Mouse (Mus musculus): ENCODE measurements around the gene Snrnp27. TPM values are rescaled to one million over a fixed set of nuclear protein-coding genes. Genes with fewer than 3 reads are reported as not detected.

Snrnp27 gene
- polyA plus RNA-seq, 1 experiment: 4.5 TPM

- TF ChIP-seq POLR2A (IDR thresholded peaks at IDR 0.05; ENCODE audit: low read depth, low read length) (no peak), CTCF (IDR thresholded peaks at IDR 0.05; ENCODE audit: extremely low read depth, insufficient read depth, insufficient read length, insufficient replicate concordance) (no peak)
- Histone ChIP-seq H3K27ac (ENCODE audit: insufficient read depth, low read length) (peak overlapping the region; percentile 36; the same call in 1 of the 2 replicates), H3K4me3 (ENCODE audit: extremely low read depth, insufficient read depth, insufficient read length) (no peak overlapping the region), H3K27me3 (ENCODE audit: control insufficient read depth, insufficient read depth, low read length) (no peaks in the 10 kb centered on the region), H3K36me3 (ENCODE audit: control insufficient read depth, insufficient read depth, low read length) (no peaks in the 10 kb centered on the region), H3K4me1 (ENCODE audit: control insufficient read depth, insufficient read depth, insufficient read length) (no peaks in the 10 kb centered on the region)
- DNase-seq (ENCODE audit: low read depth in 1 of 2, low spot score in 2 of 2): no peak
- 72% methylated on average over 18 of the region's 18 CpGs for WGBS
These were observed 44.9 kb downstream of the Snrnp27 start for GRCm38 (mm10) chr6:86639180-86640160.

DNA sequence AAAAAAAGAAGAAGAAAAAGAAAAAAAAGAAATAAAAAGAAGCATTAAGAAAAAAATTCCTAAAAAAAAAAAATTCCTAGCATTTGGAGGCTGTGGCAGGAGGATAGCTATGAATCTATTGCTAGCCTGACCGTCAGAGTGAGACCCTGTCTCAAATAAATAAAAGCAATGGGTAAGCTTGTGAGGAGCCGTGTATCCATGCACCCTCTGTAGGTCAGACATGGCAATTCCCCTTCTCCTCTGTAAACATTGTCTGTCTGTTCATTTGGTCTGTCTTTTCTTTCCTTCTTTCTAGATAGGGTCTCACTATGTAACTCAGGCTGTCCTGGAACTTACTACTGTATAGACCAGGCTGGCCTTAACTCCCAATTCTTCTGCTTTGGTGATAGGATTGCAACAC lies 45.9 kb downstream of the Snrnp27 start:
- 63% methylated on average over 2 of the region's 2 CpGs for WGBS
- DNase-seq (ENCODE audit: low read depth in 1 of 2, low spot score in 2 of 2): no peak
- H3K4me1 ChIP-seq (ENCODE audit: control insufficient read depth, insufficient read depth, insufficient read length): no peaks in the 10 kb centered on the region
- H3K4me3 ChIP-seq (ENCODE audit: extremely low read depth, insufficient read depth, insufficient read length): no peak overlapping the region
- H3K36me3 ChIP-seq (ENCODE audit: control insufficient read depth, insufficient read depth, low read length): no peaks in the 10 kb centered on the region
- TF ChIP-seq CTCF (IDR thresholded peaks at IDR 0.05; ENCODE audit: extremely low read depth, insufficient read depth, insufficient read length, insufficient replicate concordance): no peak
- TF ChIP-seq POLR2A (IDR thresholded peaks at IDR 0.05; ENCODE audit: low read depth, low read length): no peak
- no peaks in the 10 kb centered on the region for H3K27me3 ChIP-seq (ENCODE audit: control insufficient read depth, insufficient read depth, low read length)
- no peak overlapping the region for H3K27ac ChIP-seq (ENCODE audit: insufficient read depth, low read length)

GRCm38 (mm10) chr6:86637860-86638259 lies 46.5 kb downstream of the Snrnp27 start:
- Histone ChIP-seq H3K27ac (ENCODE audit: insufficient read depth, low read length) (peak overlapping the region; percentile 32; the same call in 1 of the 2 replicates), H3K27me3 (ENCODE audit: control insufficient read depth, insufficient read depth, low read length) (no peaks in the 10 kb centered on the region), H3K36me3 (ENCODE audit: control insufficient read depth, insufficient read depth, low read length) (no peaks in the 10 kb centered on the region), H3K4me1 (ENCODE audit: control insufficient read depth, insufficient read depth, insufficient read length) (no peaks in the 10 kb centered on the region), H3K4me3 (ENCODE audit: extremely low read depth, insufficient read depth, insufficient read length) (no peak overlapping the region)
- no peak for DNase-seq (ENCODE audit: low read depth in 1 of 2, low spot score in 2 of 2)
- 99% methylated on average over 2 of the region's 2 CpGs for WGBS
- TF ChIP-seq CTCF (IDR thresholded peaks at IDR 0.05; ENCODE audit: extremely low read depth, insufficient read depth, insufficient read length, insufficient replicate concordance) (no peak), POLR2A (IDR thresholded peaks at IDR 0.05; ENCODE audit: low read depth, low read length) (no peak)

DNA sequence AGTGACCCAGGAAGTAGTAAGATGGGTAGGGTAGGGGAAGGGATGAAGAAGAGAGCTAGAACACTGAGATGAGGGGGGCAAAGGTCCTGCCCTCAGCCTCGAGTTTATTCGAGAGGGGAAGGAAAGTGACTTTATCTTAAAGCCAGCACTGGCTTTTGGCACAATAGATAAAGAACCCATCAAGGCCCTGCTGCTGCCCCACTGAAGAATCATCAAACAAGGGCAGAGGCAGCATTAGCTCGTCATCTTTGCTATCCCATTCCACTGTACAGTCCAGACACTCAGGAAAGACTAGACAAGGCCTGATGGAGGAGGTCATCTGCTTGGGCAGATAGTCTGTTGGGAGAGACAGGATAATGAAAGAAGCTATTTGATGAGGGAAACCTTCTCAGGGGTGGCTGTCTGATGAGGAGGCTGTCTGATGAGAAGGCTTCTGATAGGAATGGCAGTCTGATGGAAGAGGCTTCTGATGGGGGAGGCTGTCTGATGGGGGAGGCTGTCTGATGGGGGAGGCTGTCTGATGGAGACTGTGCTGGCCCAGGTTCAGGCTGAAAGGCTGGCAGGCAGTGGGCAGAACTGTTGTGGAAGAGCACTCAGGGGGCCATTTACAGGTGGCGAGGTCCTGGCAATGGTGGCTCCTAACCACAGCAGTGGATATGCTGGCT lies 47.0 kb downstream of the Snrnp27 start:
- H3K4me3 ChIP-seq (ENCODE audit: extremely low read depth, insufficient read depth, insufficient read length): no peak overlapping the region
- peak overlapping the region; percentile 32 for H3K27ac ChIP-seq (ENCODE audit: insufficient read depth, low read length)
- TF ChIP-seq POLR2A (IDR thresholded peaks at IDR 0.05; ENCODE audit: low read depth, low read length): no peak
- TF ChIP-seq CTCF (IDR thresholded peaks at IDR 0.05; ENCODE audit: extremely low read depth, insufficient read depth, insufficient read length, insufficient replicate concordance): no peak
- no peak for DNase-seq (ENCODE audit: low read depth in 1 of 2, low spot score in 2 of 2)
- H3K36me3 ChIP-seq (ENCODE audit: control insufficient read depth, insufficient read depth, low read length): no peaks in the 10 kb centered on the region
- H3K27me3 ChIP-seq (ENCODE audit: control insufficient read depth, insufficient read depth, low read length): no peaks in the 10 kb centered on the region
- WGBS: 66% methylated on average over 4 of the region's 4 CpGs
- H3K4me1 ChIP-seq (ENCODE audit: control insufficient read depth, insufficient read depth, insufficient read length): no peaks in the 10 kb centered on the region

- TF ChIP-seq CTCF (IDR thresholded peaks at IDR 0.05; ENCODE audit: extremely low read depth, insufficient read depth, insufficient read length, insufficient replicate concordance): no peak
- TF ChIP-seq POLR2A (IDR thresholded peaks at IDR 0.05; ENCODE audit: low read depth, low read length): no peak
- Histone ChIP-seq H3K36me3 (ENCODE audit: control insufficient read depth, insufficient read depth, low read length) (no peaks in the 10 kb centered on the region), H3K27ac (ENCODE audit: insufficient read depth, low read length) (peak overlapping the region; percentile 13; the same call in 1 of the 2 replicates), H3K27me3 (ENCODE audit: control insufficient read depth, insufficient read depth, low read length) (no peaks in the 10 kb centered on the region), H3K4me3 (ENCODE audit: extremely low read depth, insufficient read depth, insufficient read length) (no peak overlapping the region), H3K4me1 (ENCODE audit: control insufficient read depth, insufficient read depth, insufficient read length) (no peaks in the 10 kb centered on the region)
- 73% methylated on average over 2 of the region's 2 CpGs for WGBS
- no peak for DNase-seq (ENCODE audit: low read depth in 1 of 2, low spot score in 2 of 2)
These were observed 47.8 kb downstream of the Snrnp27 start for GRCm38 (mm10) chr6:86636495-86636894.

- DNase-seq (ENCODE audit: low read depth in 1 of 2, low spot score in 2 of 2): no peak
- Histone ChIP-seq H3K4me3 (ENCODE audit: extremely low read depth, insufficient read depth, insufficient read length) (no peak overlapping the region), H3K27me3 (ENCODE audit: control insufficient read depth, insufficient read depth, low read length) (no peaks in the 10 kb centered on the region), H3K4me1 (ENCODE audit: control insufficient read depth, insufficient read depth, insufficient read length) (no peaks in the 10 kb centered on the region), H3K27ac (ENCODE audit: insufficient read depth, low read length) (no peak overlapping the region), H3K36me3 (ENCODE audit: control insufficient read depth, insufficient read depth, low read length) (no peaks in the 10 kb centered on the region)
- WGBS: 86% methylated on average over 3 of the region's 3 CpGs
- TF ChIP-seq POLR2A (IDR thresholded peaks at IDR 0.05; ENCODE audit: low read depth, low read length) (no peak), CTCF (IDR thresholded peaks at IDR 0.05; ENCODE audit: extremely low read depth, insufficient read depth, insufficient read length, insufficient replicate concordance) (no peak)
These were observed 54.2 kb downstream of the Snrnp27 start for GRCm38 (mm10) chr6:86630141-86630540.

Measured in spleen, adult 2 months (tissue).